Mouse (Mus musculus) cerebellum, adult 18-20 months (tissue): ENCODE results near the gene Fam171b.

Experiments used
- DNase-seq, 2 experiments: peaks; one replicate each; pipeline ENCODE4 v3.0.0; 2021

The Fam171b gene

GRCm38 (mm10) chr2:83893701-83894100 lies 81.3 kb downstream of the Fam171b start:
- no peak for DNase-seq

DNA sequence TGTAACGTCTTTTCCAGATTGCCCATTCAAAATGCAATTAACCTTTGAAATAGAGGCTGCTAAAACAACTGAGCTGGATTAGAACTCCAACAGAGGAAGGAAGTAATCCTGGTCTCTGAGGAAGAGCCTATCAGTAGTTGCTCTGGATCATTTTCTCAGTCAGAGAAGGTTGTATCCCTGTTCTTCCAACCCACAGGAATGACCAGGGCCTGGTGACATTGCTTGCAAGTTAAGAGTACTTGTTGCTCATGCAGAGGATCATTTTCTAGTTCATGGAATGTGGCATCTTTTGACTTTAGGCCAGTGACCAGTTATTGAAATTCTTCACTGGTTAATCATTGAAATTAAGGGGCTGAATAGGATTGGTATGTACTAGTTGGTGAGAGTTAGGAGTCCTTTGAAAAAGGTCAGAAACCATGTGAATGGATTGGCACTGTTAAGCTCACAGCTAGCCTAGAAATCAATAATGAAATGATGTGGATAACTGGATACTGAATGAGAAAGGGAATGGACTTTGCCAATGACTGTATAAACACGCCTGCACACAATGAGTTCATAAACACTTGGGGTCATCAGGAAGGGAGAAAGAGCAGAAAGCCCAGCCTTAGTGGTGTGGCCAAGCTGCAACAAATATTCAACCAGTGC lies 89.6 kb downstream of the Fam171b start:
- DNase-seq, result no peak

GRCm38 (mm10) chr2:83929478-83930088 lies 117.1 kb downstream of the Fam171b start:
- DNase-seq, result no peak
